Mouse (Mus musculus): ENCODE results near the gene Cables2. TPM values are rescaled to one million over a fixed set of nuclear protein-coding genes. Genes with fewer than 3 reads are reported as not detected.
A peak's percentile ranks its signal among the peaks of the same experiment; 100 is the strongest.

Gene Cables2
- polyA plus RNA-seq (2015; fragmentation: Nextera tagmentation; extraction: Ambion mirVana), result 16.1 and 18.5 TPM in 2 replicates

GRCm38 (mm10) chr2:180273394-180274244 is at the start of gene Cables2:
Gene Cables2 (minus strand): TSS chr2:180273496.
- peak; percentile 97 for ATAC-seq
- Histone ChIP-seq H3K9ac (replicated peaks; ENCODE audit: low read depth, low read length) (peak within 1 kb of the TSS; percentile 87), H3K27ac (ENCODE audit: low read length) (peak within 1 kb of the TSS; percentile 52; the same call in 1 of the 2 replicates), H3K4me1 (replicated peaks; ENCODE audit: control insufficient read depth, insufficient read depth, low read length) (peaks cover 28% of the 10 kb centered on the region), H3K27me3 (replicated peaks; ENCODE audit: control insufficient read depth, insufficient read depth, low read length) (peaks cover 3% of the 10 kb centered on the region; the same call in 1 of the 2 replicates), H3K4me2 (ENCODE audit: low read length) (peak within 1 kb of the TSS; percentile 84), H3K9me3 (ENCODE audit: control insufficient read depth, low read length) (no peaks in the 10 kb centered on the region), H3K36me3 (ENCODE audit: control insufficient read depth, insufficient read depth) (no peaks in the 10 kb centered on the region), H3K4me3 (replicated peaks; ENCODE audit: low read length) (peak within 1 kb of the TSS; percentile 87)
- WGBS, result 7% methylated on average over 66 of the region's 68 CpGs

- H3K9me3 ChIP-seq (ENCODE audit: control insufficient read depth, low read length), result no peaks in the 10 kb centered on the region
- H3K36me3 ChIP-seq (ENCODE audit: control insufficient read depth, insufficient read depth), result no peaks in the 10 kb centered on the region
- H3K4me2 ChIP-seq (ENCODE audit: low read length), result no peak overlapping the region
- WGBS, result 37% methylated on average over 14 of the region's 14 CpGs
- no peaks in the 10 kb centered on the region for H3K27me3 ChIP-seq (replicated peaks; ENCODE audit: control insufficient read depth, insufficient read depth, low read length)
- H3K9ac ChIP-seq (replicated peaks; ENCODE audit: low read depth, low read length), result no peak overlapping the region
- H3K4me3 ChIP-seq (replicated peaks; ENCODE audit: low read length), result no peak overlapping the region
- no peaks in the 10 kb centered on the region for H3K4me1 ChIP-seq (replicated peaks; ENCODE audit: control insufficient read depth, insufficient read depth, low read length)
- no peak overlapping the region for H3K27ac ChIP-seq (ENCODE audit: low read length)
- ATAC-seq, result no peak
Measured at GRCm38 (mm10) chr2:180322674-180323355, 49.5 kb upstream of the Cables2 start.

GRCm38 (mm10) chr2:180320216-180320615 is 46.9 kb upstream of the Cables2 start:
- Histone ChIP-seq H3K4me2 (ENCODE audit: low read length) (no peak overlapping the region), H3K4me3 (replicated peaks; ENCODE audit: low read length) (no peak overlapping the region), H3K4me1 (replicated peaks; ENCODE audit: control insufficient read depth, insufficient read depth, low read length) (no peaks in the 10 kb centered on the region), H3K36me3 (ENCODE audit: control insufficient read depth, insufficient read depth) (no peaks in the 10 kb centered on the region), H3K9me3 (ENCODE audit: control insufficient read depth, low read length) (no peaks in the 10 kb centered on the region), H3K27ac (ENCODE audit: low read length) (no peak overlapping the region), H3K27me3 (replicated peaks; ENCODE audit: control insufficient read depth, insufficient read depth, low read length) (no peaks in the 10 kb centered on the region), H3K9ac (replicated peaks; ENCODE audit: low read depth, low read length) (no peak overlapping the region)
- 71% methylated on average over 4 of the region's 4 CpGs for WGBS
- no peak for ATAC-seq

- Histone ChIP-seq H3K4me3 (replicated peaks; ENCODE audit: low read length) (no peak overlapping the region), H3K9ac (replicated peaks; ENCODE audit: low read depth, low read length) (no peak overlapping the region), H3K4me1 (replicated peaks; ENCODE audit: control insufficient read depth, insufficient read depth, low read length) (no peaks in the 10 kb centered on the region), H3K9me3 (ENCODE audit: control insufficient read depth, low read length) (no peaks in the 10 kb centered on the region), H3K27ac (ENCODE audit: low read length) (no peak overlapping the region), H3K36me3 (ENCODE audit: control insufficient read depth, insufficient read depth) (no peaks in the 10 kb centered on the region), H3K4me2 (ENCODE audit: low read length) (no peak overlapping the region), H3K27me3 (replicated peaks; ENCODE audit: control insufficient read depth, insufficient read depth, low read length) (no peaks in the 10 kb centered on the region)
- no peak for ATAC-seq
- 81% methylated on average over 7 of the region's 7 CpGs for WGBS
Measured at GRCm38 (mm10) chr2:180317591-180317990, 44.3 kb upstream of the Cables2 start.

GRCm38 (mm10) chr2:180314292-180314691 is 41.0 kb upstream of the Cables2 start:
- Histone ChIP-seq H3K9me3 (ENCODE audit: control insufficient read depth, low read length) (no peaks in the 10 kb centered on the region), H3K4me3 (replicated peaks; ENCODE audit: low read length) (no peak overlapping the region), H3K27ac (ENCODE audit: low read length) (no peak overlapping the region), H3K4me2 (ENCODE audit: low read length) (no peak overlapping the region), H3K27me3 (replicated peaks; ENCODE audit: control insufficient read depth, insufficient read depth, low read length) (no peaks in the 10 kb centered on the region), H3K9ac (replicated peaks; ENCODE audit: low read depth, low read length) (no peak overlapping the region), H3K36me3 (ENCODE audit: control insufficient read depth, insufficient read depth) (no peaks in the 10 kb centered on the region), H3K4me1 (replicated peaks; ENCODE audit: control insufficient read depth, insufficient read depth, low read length) (no peaks in the 10 kb centered on the region)
- WGBS, result 91% methylated on average over 2 of the region's 2 CpGs
- ATAC-seq, result no peak

- Histone ChIP-seq H3K4me2 (ENCODE audit: low read length) (no peak overlapping the region), H3K4me1 (replicated peaks; ENCODE audit: control insufficient read depth, insufficient read depth, low read length) (no peaks in the 10 kb centered on the region), H3K9me3 (ENCODE audit: control insufficient read depth, low read length) (no peaks in the 10 kb centered on the region), H3K36me3 (ENCODE audit: control insufficient read depth, insufficient read depth) (no peaks in the 10 kb centered on the region), H3K9ac (replicated peaks; ENCODE audit: low read depth, low read length) (no peak overlapping the region), H3K27me3 (replicated peaks; ENCODE audit: control insufficient read depth, insufficient read depth, low read length) (no peaks in the 10 kb centered on the region), H3K27ac (ENCODE audit: low read length) (no peak overlapping the region), H3K4me3 (replicated peaks; ENCODE audit: low read length) (no peak overlapping the region)
- WGBS, result 79% methylated on average over 4 of the region's 4 CpGs
- ATAC-seq, result no peak
Measured at GRCm38 (mm10) chr2:180311147-180311546, 37.9 kb upstream of the Cables2 start.

GRCm38 (mm10) chr2:180307680-180308079 is 34.4 kb upstream of the Cables2 start:
- Histone ChIP-seq H3K27ac (ENCODE audit: low read length) (no peak overlapping the region), H3K9me3 (ENCODE audit: control insufficient read depth, low read length) (no peaks in the 10 kb centered on the region), H3K4me3 (replicated peaks; ENCODE audit: low read length) (no peak overlapping the region), H3K4me1 (replicated peaks; ENCODE audit: control insufficient read depth, insufficient read depth, low read length) (no peaks in the 10 kb centered on the region), H3K27me3 (replicated peaks; ENCODE audit: control insufficient read depth, insufficient read depth, low read length) (no peaks in the 10 kb centered on the region), H3K9ac (replicated peaks; ENCODE audit: low read depth, low read length) (no peak overlapping the region), H3K36me3 (ENCODE audit: control insufficient read depth, insufficient read depth) (no peaks in the 10 kb centered on the region), H3K4me2 (ENCODE audit: low read length) (no peak overlapping the region)
- ATAC-seq, result no peak
- 64% methylated on average over 2 of the region's 2 CpGs for WGBS

GRCm38 (mm10) chr2:180306423-180307168 is 33.3 kb upstream of the Cables2 start:
- Histone ChIP-seq H3K27me3 (replicated peaks; ENCODE audit: control insufficient read depth, insufficient read depth, low read length) (no peaks in the 10 kb centered on the region), H3K9ac (replicated peaks; ENCODE audit: low read depth, low read length) (no peak overlapping the region), H3K9me3 (ENCODE audit: control insufficient read depth, low read length) (no peaks in the 10 kb centered on the region), H3K4me2 (ENCODE audit: low read length) (no peak overlapping the region), H3K4me3 (replicated peaks; ENCODE audit: low read length) (no peak overlapping the region), H3K27ac (ENCODE audit: low read length) (no peak overlapping the region), H3K4me1 (replicated peaks; ENCODE audit: control insufficient read depth, insufficient read depth, low read length) (no peaks in the 10 kb centered on the region), H3K36me3 (ENCODE audit: control insufficient read depth, insufficient read depth) (no peaks in the 10 kb centered on the region)
- no peak for ATAC-seq
- WGBS, result 87% methylated on average over 8 of the region's 8 CpGs

GRCm38 (mm10) chr2:180306009-180306408 is 32.7 kb upstream of the Cables2 start:
- WGBS, result 70% methylated on average over 2 of the region's 2 CpGs
- Histone ChIP-seq H3K27ac (ENCODE audit: low read length) (no peak overlapping the region), H3K36me3 (ENCODE audit: control insufficient read depth, insufficient read depth) (no peaks in the 10 kb centered on the region), H3K4me2 (ENCODE audit: low read length) (no peak overlapping the region), H3K9me3 (ENCODE audit: control insufficient read depth, low read length) (no peaks in the 10 kb centered on the region), H3K4me1 (replicated peaks; ENCODE audit: control insufficient read depth, insufficient read depth, low read length) (no peaks in the 10 kb centered on the region), H3K4me3 (replicated peaks; ENCODE audit: low read length) (no peak overlapping the region), H3K9ac (replicated peaks; ENCODE audit: low read depth, low read length) (no peak overlapping the region), H3K27me3 (replicated peaks; ENCODE audit: control insufficient read depth, insufficient read depth, low read length) (no peaks in the 10 kb centered on the region)
- no peak for ATAC-seq
